Mouse (Mus musculus) MN1 (cell line): ENCODE results near the gene Slc9a3r2.

Experiments used
- DNase-seq: peaks from one replicate; pipeline ENCODE4 v3.0.0-alpha.2; 2016; ENCODE audit warnings: low spot score

Slc9a3r2 gene

GRCm38 (mm10) chr17:24636781-24637481, 13.2 kb downstream of the Slc9a3r2 start:
- DNase-seq = no peak

GRCm38 (mm10) chr17:24635694-24636093, 14.4 kb downstream of the Slc9a3r2 start:
- DNase-seq = no peak

- no peak for DNase-seq
Observed at GRCm38 (mm10) chr17:24635024-24635423, 15.1 kb downstream of the Slc9a3r2 start.

- no peak for DNase-seq
Observed at GRCm38 (mm10) chr17:24633831-24634230, 16.3 kb downstream of the Slc9a3r2 start.

GRCm38 (mm10) chr17:24632813-24633449, 17.2 kb downstream of the Slc9a3r2 start:
- peak; percentile 64 for DNase-seq

- peak; percentile 91 for DNase-seq
Observed at GRCm38 (mm10) chr17:24632167-24632812, 17.8 kb downstream of the Slc9a3r2 start, which contains the start of the genes Tsc2 and Nthl1. TSS of gene Tsc2 (minus strand) at chr17:24632630. TSS of gene Nthl1 (plus strand) at chr17:24632680.

GRCm38 (mm10) chr17:24630072-24630471, 20.1 kb downstream of the Slc9a3r2 start:
- no peak for DNase-seq

GRCm38 (mm10) chr17:24628646-24629045, 21.5 kb downstream of the Slc9a3r2 start:
- peak; percentile 85 for DNase-seq

GRCm38 (mm10) chr17:24625472-24625871, 24.7 kb downstream of the Slc9a3r2 start:
- no peak for DNase-seq

GRCm38 (mm10) chr17:24617561-24618194, 32.4 kb downstream of the Slc9a3r2 start:
- peak; percentile 42 for DNase-seq

- no peak for DNase-seq
Observed at GRCm38 (mm10) chr17:24610711-24611110, 39.4 kb downstream of the Slc9a3r2 start.

- no peak for DNase-seq
Observed at GRCm38 (mm10) chr17:24608874-24609273, 41.3 kb downstream of the Slc9a3r2 start.

- DNase-seq = no peak
Observed at GRCm38 (mm10) chr17:24608370-24608769, 41.8 kb downstream of the Slc9a3r2 start.

- DNase-seq = no peak
Observed at GRCm38 (mm10) chr17:24604557-24604956, 45.6 kb downstream of the Slc9a3r2 start.

GRCm38 (mm10) chr17:24603961-24604360, 46.2 kb downstream of the Slc9a3r2 start:
- no peak for DNase-seq

GRCm38 (mm10) chr17:24600502-24600901, 49.6 kb downstream of the Slc9a3r2 start:
- DNase-seq = peak; percentile 22

- DNase-seq = no peak
Observed at GRCm38 (mm10) chr17:24597989-24598388, 52.1 kb downstream of the Slc9a3r2 start.

GRCm38 (mm10) chr17:24596471-24597183, 53.5 kb downstream of the Slc9a3r2 start:
- no peak for DNase-seq

- DNase-seq = no peak
Observed at GRCm38 (mm10) chr17:24596073-24596466, 54.1 kb downstream of the Slc9a3r2 start.

- no peak for DNase-seq
Observed at GRCm38 (mm10) chr17:24595126-24596072, 54.7 kb downstream of the Slc9a3r2 start.
